ENCODE assay signal across 9 mouse cellular contexts in the genomic region with DNA sequence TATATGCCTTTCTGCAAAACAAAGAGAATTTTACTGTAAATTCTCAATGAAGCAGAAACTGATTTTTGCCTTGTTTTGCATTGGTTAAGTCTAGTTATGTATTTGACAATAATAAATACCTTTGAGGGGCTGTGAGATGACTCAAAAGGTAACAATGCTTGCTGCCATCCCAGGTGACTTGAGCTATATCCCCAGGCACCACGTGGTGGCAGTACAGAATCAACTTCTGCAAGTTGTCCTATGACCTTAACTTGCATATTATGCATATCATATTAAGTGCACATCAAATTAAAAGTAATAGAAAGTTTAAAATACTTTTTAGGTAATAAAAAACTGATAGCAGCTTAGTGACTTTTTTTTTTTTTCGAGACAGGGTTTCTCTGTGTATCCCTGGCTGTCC. TPM values are rescaled to one million over a fixed set of nuclear protein-coding genes. Genes with fewer than 3 reads are reported as not detected.
DNase-seq lines count a peak whose midpoint lies in the region; ATAC-seq and TF ChIP-seq lines count a peak whose summit lies in the region.
"Had no signal": no experiment of that assay in that cellular context is flagged by ENCODE, and none has a peak within 500 bp of the region (broad histone marks: within the 10 kb centered on the region; RNA-seq: fewer than 3 reads in every experiment).

No protein-coding gene starts in this region.

- no peaks in the 10 kb centered on the region for H3K27me3 ChIP-seq in forebrain, postnatal 0 days (ENCODE audit: insufficient read depth, low read length)
- no peaks in the 10 kb centered on the region for H3K27me3 ChIP-seq in forebrain, embryonic 14.5 days (replicated peaks; ENCODE audit: control insufficient read depth, insufficient read depth, low read length)
- no peaks in the 10 kb centered on the region for H3K27me3 ChIP-seq in hindbrain, embryonic 10.5 days (ENCODE audit: insufficient read depth, poor library complexity, severe bottlenecking)

- ATAC-seq in forebrain, postnatal 0 days = no peak
- no peak for ATAC-seq in forebrain, embryonic 14.5 days

- H3K4me1 ChIP-seq in forebrain, postnatal 0 days (ENCODE audit: insufficient read depth) = no peaks in the 10 kb centered on the region
- H3K4me1 ChIP-seq in forebrain, embryonic 14.5 days (ENCODE audit: control insufficient read depth, insufficient read depth, low read length) = no peaks in the 10 kb centered on the region
- H3K4me1 ChIP-seq in hindbrain, embryonic 10.5 days (replicated peaks) = no peaks in the 10 kb centered on the region

- H3K9ac ChIP-seq in forebrain, postnatal 0 days = no peak overlapping the region
- no peak overlapping the region for H3K9ac ChIP-seq in forebrain, embryonic 14.5 days (ENCODE audit: low read length)

- H3K4me2 ChIP-seq in forebrain, postnatal 0 days (ENCODE audit: low read depth) = no peak overlapping the region
- H3K4me2 ChIP-seq in forebrain, embryonic 14.5 days (ENCODE audit: low read length) = no peak overlapping the region

- H3K9me3 ChIP-seq in forebrain, postnatal 0 days (ENCODE audit: low read length) = no peaks in the 10 kb centered on the region
- H3K9me3 ChIP-seq in forebrain, embryonic 14.5 days (replicated peaks; ENCODE audit: control insufficient read depth, low read length) = no peaks in the 10 kb centered on the region
- H3K9me3 ChIP-seq in hindbrain, embryonic 10.5 days = no peaks in the 10 kb centered on the region
- H3K9me3 ChIP-seq: G1E had no signal

- 0 out of 2 replicates have a peak, but pooled peaks have one; percentile 11 for TF ChIP-seq CTCF in forebrain, postnatal 0 days (IDR thresholded peaks at IDR 0.05; ENCODE audit: low read depth)

- WGBS in forebrain, postnatal 0 days = 38% methylated on average over 2 of the region's 2 CpGs
- 44% methylated on average over 2 of the region's 2 CpGs for WGBS in forebrain, embryonic 14.5 days
- 45% methylated on average over 2 of the region's 2 CpGs for WGBS in hindbrain, embryonic 10.5 days

- no peak overlapping the region for H3K27ac ChIP-seq in forebrain, postnatal 0 days (ENCODE audit: low read depth, low read length)
- no peak overlapping the region for H3K27ac ChIP-seq in forebrain, embryonic 14.5 days (ENCODE audit: low read depth, low read length)
- no peak overlapping the region for H3K27ac ChIP-seq in hindbrain, embryonic 10.5 days

- no peak overlapping the region for H3K4me3 ChIP-seq in forebrain, postnatal 0 days (ENCODE audit: low read depth, low read length)
- no peak overlapping the region for H3K4me3 ChIP-seq in forebrain, embryonic 14.5 days (ENCODE audit: low read depth, low read length)
- no peak overlapping the region for H3K4me3 ChIP-seq in hindbrain, embryonic 10.5 days

- no peak for DNase-seq in forebrain, postnatal 0 days
- no peak for DNase-seq in forebrain, embryonic 14.5 days (ENCODE audit: low spot score)
- peak; percentile 14 for DNase-seq in ovary, postnatal 36 days (ENCODE audit: low spot score)
- DNase-seq in ovary, postnatal 14 days (ENCODE audit: low spot score) = no peak
- peak; percentile 29 for DNase-seq in adrenal gland, postnatal 25 days
- peak; percentile 20 for DNase-seq in lung, postnatal 14 days
- DNase-seq in gastrocnemius, postnatal 36 days = no peak
- no peak for DNase-seq in hindbrain, embryonic 10.5 days (ENCODE audit: low spot score)

- intact Hi-C loops in gastrocnemius, postnatal 36 days (cut with DNase I) = no loop called here

- no peaks in the 10 kb centered on the region for H3K36me3 ChIP-seq in forebrain, postnatal 0 days (ENCODE audit: insufficient read depth)
- H3K36me3 ChIP-seq in forebrain, embryonic 14.5 days (ENCODE audit: control insufficient read depth, insufficient read depth, low read length) = no peaks in the 10 kb centered on the region
- no peaks in the 10 kb centered on the region for H3K36me3 ChIP-seq in hindbrain, embryonic 10.5 days
- H3K36me3 ChIP-seq: G1E had no signal

RNA-seq across cellular contexts. Expression of gene Akr1c18, which starts 17.4 kb away (rescaled TPM):
- 0.23 and 0.76 TPM in 2 replicates for total RNA-seq in forebrain, postnatal 0 days (2014; rRNA removed)
- polyA plus RNA-seq in forebrain, postnatal 0 days (2015; fragmentation: Nextera tagmentation; extraction: Ambion mirVana) = 1.1 and 2.5 TPM in 2 replicates
- polyA plus RNA-seq in forebrain, embryonic 14.5 days (2014; fragmentation: Nextera tagmentation; extraction: Ambion mirVana) = 0.20 TPM in 1 of 2 replicates, not detected in the other
- 7,030 and 8,142 TPM in 2 replicates for total RNA-seq in adrenal gland, postnatal 25 days (2021)
- total RNA-seq in gastrocnemius, postnatal 36 days (2021) = under 1 TPM in 1 of 2 experiments, not detected in 1; 0.20 TPM
- polyA plus RNA-seq in hindbrain, embryonic 10.5 days (2016; fragmentation: Nextera tagmentation; extraction: Ambion mirVana) = not detected in 2 replicates
- total RNA-seq: G1E had no signal
- polyA plus RNA-seq: G1E had no signal

RNA-seq across cellular contexts. Expression of gene Akr1c13, which starts 57.9 kb away (rescaled TPM):
- total RNA-seq in forebrain, postnatal 0 days (2014; rRNA removed) = 0.33 and 1.7 TPM in 2 replicates
- 1.8 and 2.3 TPM in 2 replicates for polyA plus RNA-seq in forebrain, postnatal 0 days (2015; fragmentation: Nextera tagmentation; extraction: Ambion mirVana)
- 2.4 TPM in 2 replicates for polyA plus RNA-seq in forebrain, embryonic 14.5 days (2014; fragmentation: Nextera tagmentation; extraction: Ambion mirVana)
- 36.1 and 44.4 TPM in 2 replicates for total RNA-seq in adrenal gland, postnatal 25 days (2021)
- total RNA-seq in gastrocnemius, postnatal 36 days (2021) = under 1 TPM in 1 of 2 experiments, not detected in 1; 0.77 TPM
- polyA plus RNA-seq in hindbrain, embryonic 10.5 days (2016; fragmentation: Nextera tagmentation; extraction: Ambion mirVana) = 0.65 and 0.72 TPM in 2 replicates

Comparison
In these comparisons a context has a peak if more than half of its experiments do, and no peak if none do; other contexts are left out.
1. DNase-seq: peak in ovary, postnatal 36 days (single experiment), adrenal gland, postnatal 25 days (single experiment) and lung, postnatal 14 days (single experiment); none in forebrain, postnatal 0 days (single experiment), forebrain, embryonic 14.5 days (single experiment), ovary, postnatal 14 days (single experiment), gastrocnemius, postnatal 36 days (0 of 2) and hindbrain, embryonic 10.5 days (single experiment).
2. RNA of gene Akr1c18, which starts 17.4 kb away (total RNA-seq): 7,030 to 8,142 TPM in adrenal gland, postnatal 25 days; 0.23 to 0.76 TPM in forebrain, postnatal 0 days and 0.20 TPM in gastrocnemius, postnatal 36 days; every median in the first group is over 1,000 times any median in the second.
3. RNA of gene Akr1c13, which starts 57.9 kb away (total RNA-seq): 36.1 to 44.4 TPM in adrenal gland, postnatal 25 days; 0.77 TPM in gastrocnemius, postnatal 36 days and 0.33 to 1.7 TPM in forebrain, postnatal 0 days; every median in the first group is over 10 times any median in the second.